Mouse (Mus musculus) liver, postnatal 0 days (tissue): ENCODE data around the gene Cntn2. TPM values are rescaled to one million over a fixed set of nuclear protein-coding genes. Genes with fewer than 3 reads are reported as not detected.
"Not testable (repeated sequence)": the region's sequence is repeated elsewhere in the genome, so short reads cannot be mapped to it uniquely, and the experiment has no call there.

Experiments used
- ATAC-seq: fragments of 200-750 bp; cut with Nextera tagmentation; 2 replicates; pipeline ENCODE4 v1.8.0; 2017; ENCODE audit warnings: mild to moderate bottlenecking, moderate library complexity
- DNase-seq: peaks from one replicate; pipeline ENCODE4 v3.0.0-alpha.2; 2016
- H3K27ac ChIP-seq: fragments of 300-500 bp; sonication (generic); 2 replicates; pipeline ENCODE4 v1.5.1; 2014; ENCODE audit warnings: antibody characterized with exemption, moderate library complexity, mild to moderate bottlenecking, low read depth
- H3K27me3 ChIP-seq: fragments of 300-500 bp; sonication (generic); 2 replicates; pipeline ENCODE4 v1.6.1; 2014; ENCODE audit warnings: low read length, control low read depth, mixed read lengths; ENCODE audit not compliant: insufficient read depth
- H3K36me3 ChIP-seq: fragments of 300-500 bp; sonication (generic); replicated peaks from 2 replicates; pipeline ENCODE4 v1.6.1; 2014; ENCODE audit warnings: mild to moderate bottlenecking, control low read depth, low read length, moderate library complexity, mixed read lengths; ENCODE audit not compliant: insufficient read depth
- H3K4me1 ChIP-seq: fragments of 300-500 bp; sonication (generic); 2 replicates; pipeline ENCODE4 v1.6.1; 2014; ENCODE audit warnings: antibody characterized with exemption, mild to moderate bottlenecking, control low read depth; ENCODE audit not compliant: insufficient read depth
- H3K4me2 ChIP-seq: fragments of 300-500 bp; sonication (generic); 2 replicates; pipeline ENCODE4 v1.6.1; 2014; ENCODE audit warnings: low read depth, mild to moderate bottlenecking, low read length, moderate library complexity, mixed read lengths
- H3K4me3 ChIP-seq: fragments of 300-500 bp; sonication (generic); 2 replicates; pipeline ENCODE4 v1.5.1; 2014; ENCODE audit warnings: low read depth, low read length
- H3K9ac ChIP-seq: fragments of 300-500 bp; sonication (generic); replicated peaks from 2 replicates; pipeline ENCODE4 v1.6.1; 2014; ENCODE audit warnings: mild to moderate bottlenecking, moderate library complexity
- H3K9me3 ChIP-seq: fragments of 300-500 bp; sonication (generic); 2 replicates; pipeline ENCODE4 v1.6.1; 2016; ENCODE audit warnings: mild to moderate bottlenecking, control low read depth, low read length, mixed read lengths
- CTCF ChIP-seq: sonication (generic); IDR thresholded peaks from 2 replicates; pipeline ENCODE4 v1.5.1; 2016; ENCODE audit warnings: antibody characterized with exemption, low read depth
- EP300 ChIP-seq: IDR thresholded peaks from 2 replicates; pipeline ENCODE4 v1.6.1; 2016; ENCODE audit warnings: antibody characterized with exemption, low read depth, mild to moderate bottlenecking
- WGBS: fragments of 180-500 bp; shearing (Covaris S2); extraction: QIAGEN DNeasy Blood & Tissue Kit; methylation state at CpG from one replicate; pipeline ENCODE4 v1.1.7; 2014; ENCODE audit not compliant: insufficient replicate concordance; 5-methylcytosine and 5-hydroxymethylcytosine counted together
- polyA plus RNA-seq: library from polyadenylated mRNA; unstranded; fragments of >200 nt; fragmentation: Nextera tagmentation; extraction: Ambion mirVana; gene quantifications from 2 replicates; pipeline ENCODE4 v1.2.1, GENCODE M21; 2015

Cntn2 gene
- polyA plus RNA-seq, 1 experiment from 2014 or later = 0.20 TPM

DNA sequence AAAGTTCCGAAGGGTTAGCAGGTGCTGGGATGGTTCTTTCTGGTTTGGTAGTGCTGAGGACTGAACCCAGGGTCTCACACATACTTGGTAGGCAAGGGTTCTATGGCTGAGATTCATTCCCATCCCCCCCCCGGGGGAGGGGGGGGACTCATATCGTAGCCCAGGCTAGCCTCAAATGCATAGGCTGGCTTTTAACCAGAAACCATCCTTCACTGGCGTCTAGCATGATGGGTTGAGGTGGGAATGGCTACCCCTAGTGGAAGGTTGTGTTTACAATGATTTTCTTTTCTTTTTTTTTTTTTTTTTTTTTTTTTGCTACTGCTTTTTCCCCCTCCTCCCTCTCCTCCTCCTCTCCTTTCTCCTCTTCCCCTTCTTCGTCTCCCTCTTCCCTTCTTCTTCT is 70.5 kb downstream of the Cntn2 start:
- WGBS = 44% methylated on average over 5 of the region's 5 CpGs
- Histone ChIP-seq H3K4me2 (no peak overlapping the region), H3K36me3 (0 out of 2 replicates have a peak, but pooled peaks cover 2% of the 10 kb centered on the region), H3K27ac (no peak overlapping the region), H3K9me3 (no peaks in the 10 kb centered on the region), H3K9ac (no peak overlapping the region), H3K27me3 (no peaks in the 10 kb centered on the region), H3K4me1 (no peaks in the 10 kb centered on the region; the same call in 1 of the 2 replicates), H3K4me3 (no peak overlapping the region)
- ATAC-seq (no peak), DNase-seq (no peak)
- TF ChIP-seq CTCF (peak; percentile 58), EP300 (no peak)

DNA sequence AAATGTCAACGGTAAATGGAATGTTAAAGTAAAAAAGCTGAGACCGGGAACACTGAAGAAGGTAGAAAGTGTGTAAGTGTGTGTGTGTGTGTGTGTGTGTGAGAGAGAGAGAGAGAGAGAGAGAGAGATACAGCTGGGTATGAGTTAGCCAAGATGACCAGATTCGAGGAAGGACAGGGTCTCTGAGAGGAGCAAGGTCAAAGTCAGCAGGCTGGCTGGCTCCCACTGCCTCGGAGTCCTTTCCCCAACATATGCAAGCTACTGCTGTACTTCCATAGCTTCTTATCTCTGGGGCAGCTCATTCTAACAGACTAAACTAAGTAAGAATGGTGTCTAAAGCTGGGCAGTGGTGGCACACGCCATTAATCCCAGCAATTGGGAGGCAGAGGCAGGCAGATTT is 71.6 kb downstream of the Cntn2 start:
- H3K4me1 ChIP-seq = no peaks in the 10 kb centered on the region; the same call in 1 of the 2 replicates
- 0 out of 2 replicates have a peak, but pooled peaks cover 6% of the 10 kb centered on the region for H3K36me3 ChIP-seq
- no peaks in the 10 kb centered on the region for H3K9me3 ChIP-seq
- H3K4me3 ChIP-seq = no peak overlapping the region
- no peak overlapping the region for H3K27ac ChIP-seq
- no peak overlapping the region for H3K4me2 ChIP-seq
- no peak for ATAC-seq
- H3K9ac ChIP-seq = no peak overlapping the region
- TF ChIP-seq CTCF = no peak
- no peak for TF ChIP-seq EP300
- no peak for DNase-seq
- no peaks in the 10 kb centered on the region for H3K27me3 ChIP-seq
- WGBS = 81% methylated on average over 5 of the region's 5 CpGs

DNA sequence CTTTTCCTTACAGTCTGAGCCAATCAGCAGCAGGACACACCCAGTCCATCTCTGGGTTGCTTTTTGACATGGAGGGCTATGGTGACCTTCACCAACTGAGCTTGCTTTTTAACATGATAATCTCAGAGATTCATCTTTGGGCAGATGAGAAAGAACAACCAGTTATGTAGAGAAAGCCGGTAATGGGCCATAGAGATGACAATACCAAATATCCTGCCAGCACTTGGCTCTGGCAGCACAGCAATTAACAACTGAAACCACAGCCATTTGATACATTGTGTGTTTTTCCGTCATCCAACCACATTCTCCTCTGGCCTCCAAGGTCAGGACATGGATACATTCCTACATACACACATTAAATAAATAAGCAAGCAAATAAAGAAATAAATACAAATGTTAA is 72.0 kb downstream of the Cntn2 start:
- 86% methylated on average over 2 of the region's 2 CpGs for WGBS

DNA sequence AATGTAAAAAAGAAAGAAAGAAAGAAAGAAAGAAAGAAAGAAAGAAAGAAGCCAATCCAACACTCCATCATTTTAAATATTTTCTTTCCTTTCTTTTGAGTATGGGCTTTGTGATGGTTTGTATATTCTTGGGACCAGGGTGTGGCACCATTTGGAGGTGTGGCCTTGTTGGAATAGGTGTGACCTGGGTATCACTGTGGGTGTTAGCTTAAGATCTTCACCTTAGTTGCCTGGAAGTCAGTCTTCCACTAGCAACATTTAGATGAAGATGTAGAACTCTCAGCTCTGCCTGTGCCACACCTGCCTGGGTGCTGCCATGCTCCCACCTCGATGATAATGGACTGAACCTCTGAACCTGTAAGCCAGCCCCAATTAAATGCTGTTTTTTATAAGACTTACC is 73.0 kb downstream of the Cntn2 start:
- not testable (repeated sequence) for H3K9ac ChIP-seq, H3K9me3 ChIP-seq, DNase-seq, H3K27ac ChIP-seq, H3K4me2 ChIP-seq, H3K36me3 ChIP-seq, H3K4me1 ChIP-seq, H3K4me3 ChIP-seq, H3K27me3 ChIP-seq, ATAC-seq
- WGBS = 74% methylated on average over 1 of the region's 1 CpGs

More for the DNA sequence above, 72.0 kb downstream of the Cntn2 start:
- DNase-seq (no peak), ATAC-seq (no peak)
- Histone ChIP-seq H3K4me2 (no peak overlapping the region), H3K9ac (no peak overlapping the region), H3K4me1 (no peaks in the 10 kb centered on the region; the same call in 1 of the 2 replicates), H3K4me3 (no peak overlapping the region), H3K27me3 (no peaks in the 10 kb centered on the region), H3K36me3 (0 out of 2 replicates have a peak, but pooled peaks cover 6% of the 10 kb centered on the region), H3K9me3 (no peaks in the 10 kb centered on the region), H3K27ac (no peak overlapping the region)
- no peak for TF ChIP-seq EP300
- no peak for TF ChIP-seq CTCF

DNA sequence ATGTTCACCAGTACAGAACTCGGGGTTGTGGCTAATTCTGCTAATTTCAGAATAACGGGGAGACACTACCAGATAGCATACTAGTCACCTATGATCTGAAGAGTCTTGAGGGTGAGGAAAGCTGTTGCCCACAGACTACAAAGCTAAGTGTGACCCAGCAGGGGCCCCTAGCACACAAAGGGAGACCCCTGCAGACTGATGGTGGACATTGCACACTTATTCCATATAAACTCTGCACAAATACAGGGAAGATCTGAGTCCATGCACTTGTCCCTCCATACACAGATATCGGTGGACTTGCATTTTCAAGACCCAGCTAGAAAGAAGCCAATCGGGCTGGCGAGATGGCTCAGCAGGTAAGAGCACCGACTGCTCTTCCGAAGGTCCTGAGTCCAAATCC is 73.5 kb downstream of the Cntn2 start:
- Histone ChIP-seq H3K9me3 (no peaks in the 10 kb centered on the region), H3K4me2 (no peak overlapping the region), H3K4me1 (no peaks in the 10 kb centered on the region), H3K4me3 (no peak overlapping the region), H3K27me3 (no peaks in the 10 kb centered on the region), H3K27ac (no peak overlapping the region), H3K36me3 (peaks cover 6% of the 10 kb centered on the region), H3K9ac (no peak overlapping the region)
- DNase-seq = no peak
- TF ChIP-seq EP300 = no peak
- peak; percentile 37 for TF ChIP-seq CTCF
- WGBS = 85% methylated on average over 7 of the region's 7 CpGs
- ATAC-seq = no peak

DNA sequence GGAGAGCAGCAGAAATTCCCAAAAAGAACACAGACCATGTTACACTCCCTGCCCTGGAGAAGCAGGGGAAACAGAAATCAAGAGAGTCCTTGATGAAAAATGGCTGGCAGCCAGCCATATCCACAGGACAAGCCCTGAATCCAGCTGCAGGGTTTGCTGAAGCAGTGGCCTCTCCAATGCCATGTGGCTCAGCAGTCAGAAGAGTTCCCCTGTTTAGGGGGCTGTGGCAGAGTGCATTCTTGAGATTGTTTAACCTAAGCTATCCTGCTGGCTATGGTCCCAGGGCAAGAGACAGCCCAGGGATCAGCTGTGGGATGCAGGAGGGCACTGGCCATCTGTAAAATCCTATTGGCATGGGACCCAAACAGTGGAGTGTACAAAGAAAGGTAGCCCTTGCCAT is 74.1 kb downstream of the Cntn2 start:
- no peak for TF ChIP-seq EP300
- no peak for TF ChIP-seq CTCF
- no peak overlapping the region for H3K4me3 ChIP-seq
- no peaks in the 10 kb centered on the region for H3K27me3 ChIP-seq
- no peak overlapping the region for H3K27ac ChIP-seq
- H3K4me1 ChIP-seq = no peaks in the 10 kb centered on the region
- no peak for DNase-seq
- no peaks in the 10 kb centered on the region for H3K9me3 ChIP-seq
- ATAC-seq = no peak
- H3K36me3 ChIP-seq = peaks cover 10% of the 10 kb centered on the region
- H3K4me2 ChIP-seq = no peak overlapping the region
- H3K9ac ChIP-seq = no peak overlapping the region

DNA sequence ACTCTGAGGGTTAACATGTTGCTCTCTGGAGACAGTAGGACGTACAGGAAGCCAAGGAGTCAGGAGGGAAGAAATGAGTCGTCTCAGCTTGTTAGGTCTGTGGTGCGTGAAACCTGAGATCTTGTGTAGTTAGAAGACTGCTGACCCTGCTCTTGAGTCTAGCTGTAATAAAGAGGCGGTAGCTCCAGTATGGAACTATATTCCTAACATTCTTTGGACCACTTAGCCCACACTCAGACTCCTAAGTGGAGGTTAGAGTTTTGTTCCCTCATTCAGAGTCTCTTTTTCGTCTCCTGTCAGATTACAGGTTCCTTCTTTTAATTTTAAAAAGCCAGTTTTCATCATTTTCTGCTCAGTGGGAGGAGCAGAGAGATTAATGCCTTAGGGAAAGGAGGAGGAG is 78.4 kb downstream of the Cntn2 start:
- Histone ChIP-seq H3K27me3 (no peaks in the 10 kb centered on the region), H3K9ac (no peak overlapping the region), H3K4me3 (no peak overlapping the region), H3K4me2 (no peak overlapping the region), H3K27ac (no peak overlapping the region), H3K36me3 (peaks cover 31% of the 10 kb centered on the region), H3K9me3 (no peaks in the 10 kb centered on the region), H3K4me1 (no peaks in the 10 kb centered on the region)
- DNase-seq (no peak), ATAC-seq (no peak)
- TF ChIP-seq EP300 (no peak), CTCF (no peak)
- WGBS = 81% methylated on average over 5 of the region's 5 CpGs

Other genes with a start within 250 kb of the Cntn2 start
- 0.32 and 0.40 TPM in 2 replicates for gene Klhdc8a, start 244.6 kb downstream of the Cntn2 start, polyA plus RNA-seq
- 6.0 and 6.8 TPM in 2 replicates for gene Nuak2, start 227.1 kb downstream of the Cntn2 start, polyA plus RNA-seq
- 154 TPM in 2 replicates for gene Tmcc2, start 152.0 kb downstream of the Cntn2 start, polyA plus RNA-seq
- 2.3 and 2.9 TPM in 2 replicates for gene Dstyk, start 125.7 kb downstream of the Cntn2 start, polyA plus RNA-seq
- gene Rbbp5, start 65.9 kb downstream of the Cntn2 start, polyA plus RNA-seq = 12.4 and 13.1 TPM in 2 replicates
- 0.62 and 0.66 TPM in 2 replicates for gene Tmem81, start 37.0 kb downstream of the Cntn2 start, polyA plus RNA-seq
- 0.05 and 0.09 TPM in 2 replicates for gene Nfasc, start 198.5 kb upstream of the Cntn2 start, polyA plus RNA-seq